Mouse (Mus musculus): ENCODE measurements at regions not wholly inside any gene's neighbourhood (a gene's known extent, or its start where the extent isn't known, plus 50 kb on each side); places are given as distances from the start of the nearest gene placed in this dataset.

DNA sequence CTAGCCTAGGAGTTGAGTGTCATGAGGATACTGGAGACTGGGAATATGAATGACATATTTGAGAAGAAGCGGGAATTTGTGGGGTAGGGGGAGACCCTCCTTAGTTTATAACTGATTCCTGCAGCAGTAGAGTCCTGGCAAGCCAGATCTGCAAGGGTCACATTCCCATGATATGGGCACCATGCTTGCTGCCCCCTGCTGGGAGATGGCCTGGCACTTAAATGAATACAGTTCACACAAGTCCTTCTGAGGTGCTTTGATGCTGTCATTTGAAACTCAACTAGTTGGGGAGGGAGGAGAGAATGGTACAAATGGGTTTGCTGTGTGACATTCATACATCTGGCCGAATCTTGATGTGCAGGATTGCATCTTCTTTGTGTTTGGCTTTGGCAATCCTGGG lies 556.4 kb downstream of the Ebf1 start:
- no peak for ATAC-seq (replicated peaks; ENCODE audit: low FRiP score, poor library complexity, severe bottlenecking)

DNA sequence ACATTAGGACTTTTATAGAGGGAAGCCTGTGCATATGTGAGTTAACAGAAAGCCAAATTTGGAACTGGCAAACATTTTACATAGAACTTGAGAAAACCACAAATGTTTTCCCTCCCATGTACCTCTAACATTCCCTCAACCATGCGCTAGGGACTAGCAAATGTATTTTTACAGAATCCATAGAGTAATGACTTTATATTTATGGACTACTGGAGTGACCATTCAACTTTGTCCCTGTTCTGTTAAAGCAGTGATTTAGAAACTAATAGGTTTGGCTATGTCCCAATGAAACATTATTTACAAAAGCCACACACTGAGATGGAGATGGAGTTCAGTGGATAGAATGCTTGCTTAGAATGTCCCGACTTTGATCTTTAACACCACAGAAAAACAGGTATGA lies 557.0 kb downstream of the Ebf1 start:
- no peak for ATAC-seq (replicated peaks; ENCODE audit: low FRiP score, poor library complexity, severe bottlenecking)

DNA sequence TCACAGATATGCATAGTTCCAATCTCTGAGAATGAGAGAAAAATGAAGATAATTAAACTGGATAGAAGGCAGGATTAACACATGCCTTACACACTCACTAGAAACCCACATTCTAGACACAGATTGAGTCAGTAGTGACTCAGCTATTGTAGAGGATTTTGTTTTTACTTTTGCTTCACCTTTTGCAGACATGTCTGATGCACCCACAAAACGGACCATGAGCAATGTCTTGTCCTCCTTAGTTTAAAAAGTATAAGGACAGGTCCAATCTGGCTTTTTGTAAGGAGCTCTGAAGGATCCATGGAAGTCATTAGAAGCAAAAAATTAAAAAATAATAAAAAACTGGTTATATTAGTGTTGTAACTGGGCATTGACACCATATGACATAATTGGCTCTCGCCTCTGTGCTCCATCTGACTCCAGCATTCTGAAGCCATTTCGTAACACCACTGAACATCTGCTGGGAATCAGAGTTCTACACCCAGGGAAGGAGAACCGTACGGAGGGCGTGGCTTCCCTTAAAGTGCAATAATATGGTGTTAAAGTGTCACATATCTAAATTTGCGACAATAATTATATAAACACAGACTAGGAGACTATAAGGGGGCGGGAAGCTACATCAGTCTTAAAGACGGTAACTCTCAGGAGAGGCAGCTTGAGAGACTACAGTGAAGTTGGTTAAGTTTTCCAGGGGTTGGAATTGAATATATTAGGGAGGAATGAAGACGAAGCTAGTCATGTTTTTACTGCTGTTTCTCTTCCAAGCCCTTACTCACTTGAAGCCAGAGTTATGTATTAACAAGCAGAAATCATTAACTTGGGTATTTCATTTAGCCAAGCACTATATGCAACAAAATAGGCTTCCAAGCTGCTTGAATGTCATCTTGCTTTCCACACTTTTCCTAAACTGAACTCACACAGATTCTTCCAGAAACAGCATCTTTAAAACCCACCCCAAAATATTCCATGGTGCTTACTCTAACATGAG lies 558.0 kb downstream of the Ebf1 start:
- ATAC-seq (replicated peaks; ENCODE audit: low FRiP score, poor library complexity, severe bottlenecking) = no peak

DNA sequence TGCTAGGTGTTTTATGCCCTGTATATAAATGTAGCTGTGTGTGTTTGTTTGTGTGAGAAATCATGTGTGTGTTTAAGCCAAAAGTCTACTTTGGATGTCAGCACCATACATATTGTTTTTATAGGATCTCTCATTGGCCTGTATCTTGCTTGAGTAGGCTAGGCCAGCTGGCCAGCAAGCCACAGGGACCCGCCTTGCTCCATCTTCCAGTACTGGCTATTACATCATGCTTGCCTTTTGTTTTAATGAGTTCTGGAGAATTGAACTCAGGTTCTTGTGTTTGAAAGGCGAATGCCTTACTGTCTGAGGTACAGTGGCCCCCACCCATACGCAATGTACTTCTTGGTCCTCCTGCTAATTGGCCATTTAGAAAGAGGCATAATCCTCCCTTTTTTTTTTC lies 559.9 kb downstream of the Ebf1 start:
- no peak for ATAC-seq (replicated peaks; ENCODE audit: low FRiP score, poor library complexity, severe bottlenecking)

DNA sequence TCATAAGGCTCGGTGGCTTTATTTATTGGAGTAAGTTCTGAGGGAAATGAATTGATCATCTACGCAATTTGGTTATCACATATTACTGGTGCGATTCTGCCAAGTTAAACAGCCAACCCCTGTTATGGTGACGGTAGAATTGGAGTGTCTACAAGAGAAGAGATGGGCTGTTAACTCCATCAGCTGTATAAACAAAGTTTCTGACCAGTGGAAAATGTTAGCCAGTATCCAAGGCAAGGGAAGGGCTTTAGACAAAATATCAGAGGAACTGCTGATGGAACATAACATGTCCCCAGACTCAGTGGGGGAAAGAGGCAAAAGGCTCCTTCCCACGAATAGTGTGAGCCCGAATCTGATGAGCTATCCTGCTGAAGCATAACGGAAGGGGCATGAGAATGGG lies 560.9 kb downstream of the Ebf1 start:
- ATAC-seq (replicated peaks; ENCODE audit: low FRiP score, poor library complexity, severe bottlenecking) = no peak

DNA sequence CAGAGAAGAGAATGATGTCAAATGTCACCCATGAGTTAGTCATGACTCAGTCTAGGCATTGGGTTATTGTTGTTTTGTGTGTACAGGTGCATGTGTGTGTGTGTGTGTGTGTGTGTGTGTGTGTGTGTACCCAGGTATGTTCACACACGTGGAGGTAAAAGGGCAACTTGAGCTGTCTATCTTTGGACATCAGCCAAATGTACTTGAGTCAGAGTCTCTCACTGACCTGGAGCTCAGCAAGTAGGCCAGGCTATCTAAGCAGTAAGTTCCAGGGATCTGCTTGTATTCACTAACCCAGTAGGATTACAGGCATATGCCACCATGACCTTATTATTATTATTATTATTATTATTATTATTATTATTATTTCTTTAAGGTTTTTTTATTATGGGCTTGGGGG lies 561.9 kb downstream of the Ebf1 start:
- ATAC-seq (replicated peaks; ENCODE audit: low FRiP score, poor library complexity, severe bottlenecking) = no peak

DNA sequence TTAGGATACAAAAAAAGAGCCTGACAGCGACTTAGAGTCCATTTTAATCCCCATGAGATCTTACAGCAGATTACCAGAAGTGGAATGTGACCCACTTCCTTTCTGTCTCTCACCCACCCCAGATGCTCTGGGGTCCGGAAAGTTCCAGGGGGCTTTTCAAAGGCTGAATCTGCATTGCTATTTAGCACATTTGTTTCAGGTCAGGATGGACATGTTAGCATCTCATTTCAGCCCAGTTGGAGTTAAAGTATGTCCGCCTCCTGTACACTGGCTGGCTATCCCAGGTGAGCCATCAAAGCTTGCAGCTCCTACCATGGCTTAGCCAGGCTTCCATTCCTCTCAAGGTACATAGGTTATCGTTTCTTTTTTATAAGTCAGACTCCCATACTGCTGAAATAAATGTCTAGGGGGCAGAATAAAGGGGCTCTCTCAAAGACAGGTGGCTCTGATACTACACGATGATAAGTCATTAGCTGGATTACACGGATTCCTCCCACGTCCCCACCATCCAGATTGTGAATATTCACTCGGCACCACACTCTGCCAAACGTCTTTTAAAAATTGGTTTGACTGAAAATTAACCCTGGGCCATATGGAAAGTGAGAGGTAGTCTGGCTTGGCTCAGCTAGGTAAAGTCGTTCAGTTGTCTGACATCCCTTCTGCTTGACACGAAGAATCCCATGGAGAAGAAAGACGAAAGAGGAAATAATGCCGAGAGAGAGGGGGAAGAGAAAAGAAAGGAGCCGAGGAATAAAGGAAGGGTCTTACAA lies 573.7 kb downstream of the Ebf1 start:
- no peak for ATAC-seq (replicated peaks; ENCODE audit: low FRiP score, poor library complexity, severe bottlenecking)

DNA sequence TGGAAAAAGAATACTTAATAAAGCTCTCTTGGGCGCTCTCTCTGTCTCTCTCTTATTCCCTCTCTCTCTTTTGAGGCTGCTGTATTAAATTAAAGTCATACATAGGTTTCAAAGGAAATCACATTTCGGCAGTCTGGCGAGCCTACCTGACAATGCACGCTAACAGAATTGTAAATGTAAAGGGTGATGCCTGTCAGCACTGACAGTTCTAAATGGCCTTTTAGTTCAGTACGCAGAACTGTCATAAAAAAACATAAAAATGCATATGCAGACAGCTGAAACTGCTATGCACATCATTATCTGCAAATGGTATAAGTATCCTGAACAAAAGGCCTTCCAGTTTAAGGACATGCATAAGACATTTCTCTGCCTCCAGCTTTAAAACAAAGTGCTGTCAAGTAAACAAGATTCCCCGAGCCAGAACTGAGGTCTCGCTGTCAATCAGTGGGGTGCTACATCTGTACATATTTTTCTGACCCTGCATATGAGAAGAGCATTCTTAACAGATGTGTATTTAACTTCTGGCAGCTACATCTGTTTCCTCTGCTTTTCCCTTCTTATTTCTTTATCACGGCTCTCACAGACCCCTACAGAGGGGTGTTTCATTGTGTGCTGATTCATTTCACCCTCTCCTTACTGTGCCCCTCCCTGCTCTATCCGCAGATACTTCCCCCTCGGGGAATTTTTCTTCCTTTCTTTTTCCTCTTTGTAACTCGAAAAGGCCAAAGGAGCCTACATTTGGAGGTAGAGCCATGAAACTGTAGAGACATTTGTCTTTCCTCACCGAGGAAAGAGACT lies 574.5 kb downstream of the Ebf1 start:
- no peak for ATAC-seq (replicated peaks; ENCODE audit: low FRiP score, poor library complexity, severe bottlenecking)

DNA sequence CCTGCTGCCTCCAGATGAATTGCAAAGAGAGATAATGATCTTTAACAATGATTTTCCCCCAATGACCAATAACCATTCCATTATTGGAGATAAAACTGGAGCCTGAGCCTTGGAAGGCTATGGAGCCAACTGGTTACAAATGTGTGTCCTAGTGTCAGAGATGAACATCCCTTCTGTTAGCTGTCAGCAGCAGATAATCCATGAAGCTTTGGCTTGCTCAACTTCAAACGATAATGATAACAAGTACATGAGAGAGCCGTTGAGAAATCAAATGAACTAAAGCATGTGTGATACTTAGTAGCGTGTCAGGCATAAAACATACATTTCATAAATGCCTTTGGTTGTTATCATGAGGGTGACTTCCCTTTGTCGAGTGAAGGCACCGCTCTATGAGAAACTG lies 576.2 kb downstream of the Ebf1 start:
- ATAC-seq (replicated peaks; ENCODE audit: low FRiP score, poor library complexity, severe bottlenecking) = no peak

DNA sequence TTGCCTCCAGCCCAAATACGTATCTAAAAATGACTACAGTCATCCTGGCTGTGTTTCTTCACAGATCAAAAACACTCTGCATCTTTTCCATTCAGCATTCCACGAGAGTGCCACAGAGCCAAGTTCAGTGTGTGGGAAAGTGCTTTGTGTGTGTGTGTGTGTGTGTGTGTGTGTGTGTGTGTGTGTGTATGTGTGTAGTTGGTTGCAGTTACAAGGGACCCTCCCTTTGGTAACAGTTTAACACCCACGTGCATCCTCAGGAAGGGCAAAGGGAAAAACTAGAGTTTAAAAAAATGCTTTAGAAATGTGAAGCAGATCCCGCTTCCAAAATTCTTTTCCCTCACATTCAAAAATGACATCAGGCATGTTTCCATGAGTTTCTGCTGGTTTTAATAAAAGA lies 582.4 kb downstream of the Ebf1 start:
- no peak for ATAC-seq (replicated peaks; ENCODE audit: low FRiP score, poor library complexity, severe bottlenecking)

DNA sequence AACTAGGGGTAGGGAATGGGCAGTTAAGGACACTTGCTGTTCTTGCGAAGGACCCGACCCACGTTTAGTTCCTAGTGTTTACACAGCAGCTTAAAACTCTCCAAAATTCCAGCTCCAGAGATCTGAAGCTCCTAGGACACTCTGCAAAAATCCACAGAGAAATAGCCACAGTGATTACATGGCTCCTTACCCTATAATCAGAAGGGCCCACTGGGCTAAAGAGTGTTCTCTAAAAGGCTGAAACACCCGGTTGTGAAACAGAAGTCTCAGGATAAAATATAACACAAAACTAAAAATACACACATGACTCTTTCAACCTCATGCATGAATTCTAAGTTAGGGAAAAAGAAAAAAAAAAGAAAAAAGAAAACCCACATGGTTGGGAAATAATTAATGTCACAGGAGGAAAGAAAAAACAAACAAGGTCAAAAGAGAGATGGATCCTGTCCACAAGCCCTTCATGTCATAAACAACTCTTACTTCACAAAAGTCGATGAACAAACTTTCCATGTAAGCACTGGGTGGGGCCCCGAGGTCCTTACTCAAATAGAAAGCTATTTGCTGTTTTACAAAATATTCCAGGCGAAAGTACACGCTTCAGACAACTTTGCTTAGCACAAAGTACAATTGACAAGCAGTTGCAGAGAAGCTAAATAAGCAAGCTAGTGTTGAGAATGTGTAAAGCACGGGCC lies 583.7 kb downstream of the Ebf1 start:
- no peak for ATAC-seq (replicated peaks; ENCODE audit: low FRiP score, poor library complexity, severe bottlenecking)

DNA sequence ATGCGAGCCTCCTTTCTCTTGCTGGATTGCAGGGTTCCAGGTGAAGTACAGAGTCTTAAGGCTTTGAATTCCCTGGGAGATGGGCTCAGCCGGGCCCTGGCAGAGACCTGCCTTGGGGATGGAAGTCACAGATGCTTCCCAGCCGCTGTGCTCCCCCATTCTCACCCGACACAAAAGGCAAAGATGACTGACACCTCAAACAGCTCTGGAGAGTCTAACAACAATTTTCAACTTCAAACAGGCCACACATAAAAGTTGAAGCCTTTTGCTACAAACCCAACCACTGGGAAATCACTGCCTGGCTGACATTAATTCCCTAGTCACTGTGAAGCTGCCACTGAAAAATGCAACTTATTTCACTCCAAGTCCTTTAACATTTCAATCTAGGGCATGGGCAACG lies 586.3 kb downstream of the Ebf1 start:
- ATAC-seq (replicated peaks; ENCODE audit: low FRiP score, poor library complexity, severe bottlenecking) = no peak

DNA sequence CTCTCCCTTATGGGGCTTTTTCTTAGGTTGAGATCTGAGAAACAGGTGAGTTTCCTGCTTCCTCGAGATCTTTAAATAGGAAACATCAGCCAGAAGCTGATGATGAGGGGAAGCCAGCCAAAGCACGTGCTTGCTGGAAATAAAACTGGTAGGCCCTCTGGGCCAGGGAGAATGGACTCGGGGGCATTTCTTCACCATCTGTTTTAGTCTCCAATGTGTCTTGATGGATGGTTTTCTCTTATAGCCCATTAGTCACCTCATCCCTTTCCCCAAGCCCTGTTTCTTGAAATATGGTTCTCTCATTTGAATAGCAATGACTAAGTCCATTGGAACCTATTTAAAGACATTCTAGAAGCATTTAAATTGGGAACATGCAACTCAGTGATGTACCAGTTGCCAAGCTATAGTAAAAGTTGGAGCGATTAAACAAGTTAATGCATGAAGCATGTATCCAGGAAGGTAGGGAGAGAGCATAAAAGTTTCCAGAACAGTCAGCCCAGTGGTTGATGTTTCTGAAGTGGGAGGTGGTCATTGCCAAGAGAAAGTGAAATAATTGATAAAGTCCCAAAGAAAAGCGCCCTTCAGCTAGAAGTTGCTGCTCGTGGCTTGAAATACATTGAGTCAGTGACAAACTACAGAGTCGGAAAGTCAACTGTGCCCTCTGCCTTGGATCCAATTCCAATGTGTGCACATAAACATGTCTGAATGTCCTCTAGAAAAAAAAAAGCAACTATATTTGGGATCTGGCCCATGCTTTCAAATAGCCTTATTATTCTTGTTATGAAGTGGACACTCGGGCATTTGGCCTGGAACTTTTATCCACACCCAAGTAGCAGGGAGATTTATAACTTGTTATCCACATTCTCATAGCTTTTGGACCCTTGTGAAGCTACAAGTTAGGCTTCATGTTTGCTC lies 589.8 kb downstream of the Ebf1 start:
- no peak for ATAC-seq (replicated peaks; ENCODE audit: low FRiP score, poor library complexity, severe bottlenecking)

DNA sequence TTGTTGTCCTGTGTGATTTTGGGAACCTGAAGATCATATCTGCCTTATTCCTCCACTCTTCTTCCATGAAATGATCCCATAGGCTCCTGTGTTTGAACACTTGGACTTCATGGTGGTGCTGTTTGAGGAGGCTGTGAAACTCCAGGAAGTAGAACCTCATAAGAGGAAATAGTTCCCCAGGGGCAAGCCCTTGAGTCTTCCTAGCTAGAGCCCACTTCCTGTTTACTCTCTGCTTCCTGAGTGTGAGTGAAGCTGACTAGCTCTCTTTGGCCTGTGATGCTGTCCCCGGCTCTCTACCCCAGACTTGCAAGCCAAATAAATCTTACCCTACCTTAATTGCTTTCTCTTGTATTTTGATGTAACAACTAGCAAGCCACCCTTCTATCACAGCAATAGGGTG lies 597.0 kb downstream of the Ebf1 start:
- ATAC-seq (replicated peaks; ENCODE audit: low FRiP score, poor library complexity, severe bottlenecking) = no peak

DNA sequence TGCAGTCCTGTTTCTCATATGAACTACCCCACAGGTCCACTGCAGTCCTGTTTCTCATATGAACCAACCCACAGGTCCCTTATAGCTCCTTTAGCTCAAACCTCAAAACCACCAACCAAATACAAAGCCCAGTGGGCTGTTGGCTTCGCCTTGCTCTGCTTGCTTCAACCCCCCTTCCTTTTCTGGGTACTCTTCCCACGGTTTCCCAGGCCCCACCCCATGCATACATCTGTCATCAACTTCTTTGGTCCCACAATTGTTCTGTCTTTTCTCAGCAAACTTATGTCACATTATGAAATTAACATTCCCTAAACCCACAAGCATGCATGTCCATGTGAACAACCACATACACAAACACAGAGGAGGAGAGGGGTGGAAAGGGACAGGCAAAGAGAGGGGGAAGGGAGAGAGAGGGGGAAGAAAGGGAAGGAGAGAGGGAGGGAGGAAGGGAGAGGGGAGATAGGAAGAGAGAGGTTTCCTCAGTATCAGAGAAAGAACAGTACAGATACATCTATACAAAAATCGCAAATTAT lies 599.9 kb downstream of the Ebf1 start:
- ATAC-seq (replicated peaks; ENCODE audit: low FRiP score, poor library complexity, severe bottlenecking) = no peak

DNA sequence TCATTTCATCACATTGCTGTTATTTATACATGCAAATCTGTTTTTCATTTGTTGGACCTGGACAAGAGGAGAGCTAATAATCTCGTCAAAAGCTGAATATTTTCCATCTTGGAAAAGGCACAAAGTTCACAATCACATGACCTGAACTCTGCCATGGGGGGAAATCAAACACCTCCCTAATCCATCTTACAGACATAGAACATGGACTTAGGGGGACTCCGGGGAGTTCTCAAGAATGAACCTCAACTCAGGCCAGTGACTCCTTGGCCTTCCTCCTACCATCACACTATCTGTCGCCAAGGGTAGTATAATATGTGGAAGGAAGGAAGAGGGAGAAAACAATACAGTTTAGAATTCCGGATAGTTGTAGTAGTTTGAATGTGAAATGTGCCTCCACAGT lies 602.1 kb downstream of the Ebf1 start:
- no peak for ATAC-seq (replicated peaks; ENCODE audit: low FRiP score, poor library complexity, severe bottlenecking)

DNA sequence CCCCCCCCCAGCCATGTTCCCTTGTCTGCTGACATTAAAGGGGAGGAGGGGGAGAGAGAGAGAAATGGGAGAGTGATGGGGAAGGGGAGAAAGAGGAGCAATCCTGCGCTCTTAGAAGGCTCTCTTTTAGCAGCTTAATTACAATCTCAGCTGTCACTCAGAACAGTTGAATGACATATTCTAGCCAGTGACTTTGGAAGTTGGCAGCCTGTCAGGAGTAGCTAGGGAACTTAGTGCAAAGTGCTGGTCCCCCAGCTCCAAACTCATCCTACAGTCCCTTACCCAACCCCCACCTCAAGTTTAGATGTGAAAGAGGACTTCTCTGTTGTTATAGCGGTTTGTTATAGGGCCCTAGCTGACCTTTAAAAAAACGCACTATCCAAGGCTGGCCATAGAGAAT lies 604.9 kb downstream of the Ebf1 start:
- no peak for ATAC-seq (replicated peaks; ENCODE audit: low FRiP score, poor library complexity, severe bottlenecking)
